8 mouse cellular contexts compared by ENCODE assay signal in the genomic region with DNA sequence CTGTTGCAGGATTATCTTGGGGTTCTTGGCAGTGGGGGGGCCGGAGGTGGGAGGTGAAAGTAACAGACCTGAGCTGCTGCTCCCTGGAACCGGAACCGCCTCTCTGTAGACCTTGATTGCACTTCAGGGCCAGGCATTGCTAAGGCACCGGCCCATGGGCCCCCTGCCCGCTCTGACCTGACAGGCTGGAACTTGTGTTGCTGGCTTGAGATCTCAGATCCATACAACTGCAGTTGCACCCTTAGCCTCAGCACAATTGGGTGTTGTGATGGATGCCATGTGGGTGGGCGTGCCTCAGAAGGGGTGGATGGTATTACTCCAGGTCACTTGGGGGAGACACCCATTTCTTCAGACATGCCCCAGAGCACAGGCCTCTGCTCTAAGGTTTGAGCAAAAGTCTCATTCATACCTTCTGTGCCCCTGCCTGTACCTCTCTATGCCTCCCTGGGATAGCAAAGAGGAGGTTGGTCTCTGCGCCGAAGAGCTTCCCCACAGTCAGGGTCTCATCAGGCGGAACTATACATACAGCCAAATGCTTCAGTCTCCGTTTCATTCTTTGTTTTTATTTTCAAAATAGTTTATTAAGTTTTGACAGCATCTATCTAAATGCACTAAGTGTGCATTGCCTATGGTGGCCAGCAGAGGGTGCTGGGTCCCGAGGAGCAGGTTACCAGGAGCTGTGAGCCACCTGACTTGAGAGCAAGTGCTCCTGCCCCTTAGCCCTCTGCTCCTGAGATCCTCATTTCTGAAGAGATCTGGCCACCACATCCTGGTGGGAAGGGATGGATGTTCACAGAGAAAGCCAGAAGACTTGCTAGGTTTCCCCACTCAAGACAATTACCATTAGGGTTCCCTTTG. TPM values are rescaled to one million over a fixed set of nuclear protein-coding genes. Genes with fewer than 3 reads are reported as not detected.
DNase-seq lines count a peak whose midpoint lies in the region; ATAC-seq and TF ChIP-seq lines count a peak whose summit lies in the region.

No protein-coding gene starts in this region.

- WGBS in kidney, adult 2 months, result 57% methylated on average over 11 of the region's 11 CpGs

- no peak overlapping the region for H3K27ac ChIP-seq in kidney, adult 2 months (ENCODE audit: insufficient read depth, low read depth, low read length)

- H3K36me3 ChIP-seq in kidney, adult 2 months (ENCODE audit: control insufficient read depth, insufficient read depth, low read length), result peaks cover 6% of the 10 kb centered on the region

- H3K4me3 ChIP-seq in kidney, adult 2 months (ENCODE audit: insufficient read depth, low read depth, low read length), result no peak overlapping the region

- no peaks in the 10 kb centered on the region for H3K27me3 ChIP-seq in kidney, adult 2 months (replicated peaks; ENCODE audit: control insufficient read depth, insufficient read depth, low read length)

- peak; percentile 83 for TF ChIP-seq CTCF in kidney, adult 2 months (conservative IDR thresholded peaks at IDR 0.05; ENCODE audit: insufficient read depth, insufficient read length, low read depth, low read length)

- peak; percentile 69 for ATAC-seq in erythroid progenitor cell, adult 5-6 weeks (replicated peaks; ENCODE audit: low FRiP score, poor library complexity, severe bottlenecking)

- peak; percentile 52 for DNase-seq in ovary, postnatal 36 days (ENCODE audit: low spot score)
- no peak for DNase-seq in ovary, postnatal 10 days (ENCODE audit: low spot score)
- DNase-seq in adrenal gland, postnatal 25 days, result peak; percentile 69
- peak; percentile 76 for DNase-seq in kidney, adult 2 months
- peak; percentile 84 for DNase-seq in lung, postnatal 36 days
- DNase-seq in spleen, adult 12 weeks (ENCODE audit: low spot score), result peak; percentile 66
- no peak for DNase-seq in urinary bladder, postnatal 25 days (ENCODE audit: low spot score)

- TF ChIP-seq POLR2A in kidney, adult 2 months (IDR thresholded peaks at IDR 0.05; ENCODE audit: low read depth, low read length), result no peak

- H3K4me1 ChIP-seq in kidney, adult 2 months (ENCODE audit: control insufficient read depth, insufficient read depth, low read length), result no peaks in the 10 kb centered on the region

RNA-seq across cellular contexts. Expression of a gene that starts 8.1 kb away (rescaled TPM):
- 86.1 and 109 TPM in 2 replicates for total RNA-seq in adrenal gland, postnatal 25 days (2021)
- total RNA-seq in erythroid progenitor cell, adult 5-6 weeks (2015; ENCODE audit: low replicate concordance), result 147 and 160 TPM in 2 replicates
- 213 and 250 TPM in 2 replicates for total RNA-seq in erythroid progenitor cell, adult 5-6 weeks (2017; ENCODE audit: low replicate concordance)
- polyA plus RNA-seq in kidney, adult 2 months (2012; rRNA removed), result 340 and 351 TPM in 2 replicates

RNA-seq across cellular contexts. Expression of a gene that starts 12.9 kb away (rescaled TPM):
- total RNA-seq in adrenal gland, postnatal 25 days (2021), result 237 and 249 TPM in 2 replicates
- 169 and 179 TPM in 2 replicates for total RNA-seq in erythroid progenitor cell, adult 5-6 weeks (2015; ENCODE audit: low replicate concordance)
- 80.1 and 99.9 TPM in 2 replicates for total RNA-seq in erythroid progenitor cell, adult 5-6 weeks (2017; ENCODE audit: low replicate concordance)
- 203 and 206 TPM in 2 replicates for polyA plus RNA-seq in kidney, adult 2 months (2012; rRNA removed)

RNA-seq across cellular contexts. Expression of a gene that starts 18.9 kb away (rescaled TPM):
- total RNA-seq in adrenal gland, postnatal 25 days (2021), result 18.3 and 24.1 TPM in 2 replicates
- 0.84 and 1.1 TPM in 2 replicates for total RNA-seq in erythroid progenitor cell, adult 5-6 weeks (2015; ENCODE audit: low replicate concordance)
- 3.0 TPM in 1 of 2 replicates, not detected in the other for total RNA-seq in erythroid progenitor cell, adult 5-6 weeks (2017; ENCODE audit: low replicate concordance)
- 11.5 and 11.7 TPM in 2 replicates for polyA plus RNA-seq in kidney, adult 2 months (2012; rRNA removed)

RNA-seq across cellular contexts. Expression of a gene that starts 21.0 kb away (rescaled TPM):
- total RNA-seq in adrenal gland, postnatal 25 days (2021), result 8.0 and 8.4 TPM in 2 replicates
- total RNA-seq in erythroid progenitor cell, adult 5-6 weeks (2015; ENCODE audit: low replicate concordance), result 6.1 TPM in 1 of 2 replicates, not detected in the other
- total RNA-seq in erythroid progenitor cell, adult 5-6 weeks (2017; ENCODE audit: low replicate concordance), result not detected in 2 replicates
- polyA plus RNA-seq in kidney, adult 2 months (2012; rRNA removed), result 6.6 and 6.7 TPM in 2 replicates

RNA-seq across cellular contexts. Expression of a gene that starts 33.8 kb away (rescaled TPM):
- not detected in 2 replicates for total RNA-seq in adrenal gland, postnatal 25 days (2021)
- not detected in 2 replicates for total RNA-seq in erythroid progenitor cell, adult 5-6 weeks (2015; ENCODE audit: low replicate concordance)
- not detected in 2 replicates for total RNA-seq in erythroid progenitor cell, adult 5-6 weeks (2017; ENCODE audit: low replicate concordance)
- not detected in 2 replicates for polyA plus RNA-seq in kidney, adult 2 months (2012; rRNA removed)

Comparison
In these comparisons a context has a peak if more than half of its experiments do, and no peak if none do; other contexts are left out.
1. DNase-seq: peak in ovary, postnatal 36 days (single experiment), adrenal gland, postnatal 25 days (single experiment), kidney, adult 2 months (single experiment), lung, postnatal 36 days (single experiment) and spleen, adult 12 weeks (single experiment); none in ovary, postnatal 10 days (single experiment) and urinary bladder, postnatal 25 days (single experiment).